Mouse (Mus musculus): ENCODE data around the gene Slc35f3.

The Slc35f3 gene

DNA sequence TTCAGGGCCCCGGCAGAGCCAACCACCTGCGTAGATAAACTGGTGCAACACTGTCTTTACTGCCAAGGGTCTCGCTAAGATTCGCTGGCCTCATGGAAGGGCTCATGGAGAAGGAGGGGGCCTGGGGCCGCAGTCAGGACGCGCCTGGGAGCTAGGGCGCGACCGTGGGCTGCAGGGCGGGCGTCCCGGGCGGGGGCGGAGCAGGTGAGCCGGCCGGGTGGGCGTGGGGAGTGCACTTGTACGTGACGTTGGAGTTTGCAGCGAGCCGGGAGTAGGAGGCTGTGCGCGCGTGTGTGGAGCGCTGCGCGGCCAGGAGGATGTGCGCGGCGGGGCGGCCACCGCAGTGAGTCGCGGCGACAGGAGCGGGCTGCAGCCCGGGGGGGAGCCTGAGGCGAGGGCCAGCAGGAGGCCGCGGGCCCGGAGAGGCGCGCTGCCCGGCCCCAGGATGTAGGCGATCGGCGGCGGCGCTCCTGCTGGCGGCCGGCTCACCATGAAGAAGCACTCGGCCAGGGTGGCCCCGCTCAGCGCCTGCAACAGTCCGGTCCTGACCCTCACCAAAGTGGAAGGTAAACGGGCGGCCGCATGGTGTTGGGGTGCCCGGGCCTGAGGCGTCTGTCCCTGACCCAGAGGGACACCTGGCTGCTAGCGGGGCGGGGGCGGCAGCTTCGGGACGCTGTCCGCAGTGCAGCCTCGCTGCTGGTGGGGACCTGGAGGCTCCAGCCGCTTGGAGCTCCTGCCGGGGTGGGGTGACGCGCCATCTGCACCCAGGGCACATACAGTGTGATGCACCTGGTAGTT, at the start of gene Slc35f3:
Gene Slc35f3, plus strand, starts transcription at position 263 of the 798 bp plus-strand sequence.
- DNase-seq = peak; percentile 8

DNA sequence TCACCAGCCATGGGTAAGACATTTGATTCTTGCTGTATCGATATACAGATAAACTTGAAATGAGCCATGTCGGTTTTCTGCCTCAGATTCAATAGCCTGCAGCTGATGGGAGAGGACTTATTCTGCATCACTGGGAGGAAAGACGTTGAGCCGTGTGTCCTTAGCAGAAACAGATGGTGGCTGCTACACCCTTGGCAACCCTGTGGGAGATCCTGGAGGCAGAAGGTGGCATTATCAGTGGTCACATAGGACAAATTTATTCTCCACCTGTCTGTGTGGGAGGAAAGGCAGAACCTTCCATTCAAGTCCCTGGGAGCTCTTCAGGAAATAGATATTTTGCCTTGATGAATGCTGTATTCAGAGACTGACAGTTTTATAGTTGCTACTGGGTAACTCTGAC, 47.9 kb upstream of the Slc35f3 start:
- no peak for DNase-seq

DNA sequence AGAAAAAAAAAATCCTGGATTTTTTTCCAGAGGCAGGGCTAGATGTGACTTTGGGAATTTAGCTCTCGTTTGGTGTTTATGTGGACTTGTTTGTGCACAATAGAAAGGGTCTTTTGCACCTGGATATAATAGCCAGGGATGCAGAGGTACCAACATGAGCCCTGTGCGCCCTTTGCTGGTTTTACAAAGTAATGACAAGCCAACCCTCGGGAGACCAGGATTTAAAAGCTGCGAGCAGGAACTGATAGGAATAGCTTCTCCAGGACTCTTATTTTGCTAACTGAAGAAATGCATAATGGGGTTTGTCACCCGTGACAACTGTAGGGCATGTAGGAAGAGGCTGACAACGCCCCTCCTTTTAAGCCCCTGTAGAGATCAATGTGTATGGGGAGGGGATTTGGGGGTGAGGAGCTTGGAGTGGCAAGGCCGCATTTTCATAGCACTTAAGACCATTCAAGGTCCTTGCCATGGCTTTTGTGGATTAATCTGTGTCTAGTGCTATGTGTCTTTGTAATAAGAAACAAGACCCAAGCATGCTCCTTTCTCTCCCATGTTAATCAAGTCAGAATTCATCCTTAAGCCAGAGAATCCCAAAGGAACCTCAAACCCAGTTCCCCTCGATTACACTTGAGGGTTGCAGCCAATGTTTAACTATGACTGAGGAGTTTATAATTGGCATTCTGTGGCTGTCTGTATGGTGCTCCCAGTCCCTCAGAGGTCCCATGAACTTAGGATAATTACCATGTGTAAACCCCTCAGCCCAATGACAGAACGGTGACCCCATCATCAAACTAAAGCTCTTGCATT, 41.6 kb upstream of the Slc35f3 start:
- DNase-seq = no peak

DNA sequence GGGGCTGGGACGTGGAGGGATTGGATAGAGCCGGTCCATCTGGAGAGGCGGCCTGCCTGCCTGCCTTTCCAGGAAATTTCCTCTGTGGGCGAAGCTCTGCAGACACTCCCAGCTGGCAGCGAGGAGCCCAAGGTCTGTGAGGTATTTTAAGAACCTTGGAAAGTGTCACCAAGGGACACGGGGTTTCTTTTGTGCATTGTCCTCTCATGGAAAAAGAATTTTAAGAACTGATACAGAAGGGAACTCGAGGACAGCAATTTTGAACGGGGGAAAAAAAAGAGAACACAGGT, 41.0 kb upstream of the Slc35f3 start:
- no peak for DNase-seq

DNA sequence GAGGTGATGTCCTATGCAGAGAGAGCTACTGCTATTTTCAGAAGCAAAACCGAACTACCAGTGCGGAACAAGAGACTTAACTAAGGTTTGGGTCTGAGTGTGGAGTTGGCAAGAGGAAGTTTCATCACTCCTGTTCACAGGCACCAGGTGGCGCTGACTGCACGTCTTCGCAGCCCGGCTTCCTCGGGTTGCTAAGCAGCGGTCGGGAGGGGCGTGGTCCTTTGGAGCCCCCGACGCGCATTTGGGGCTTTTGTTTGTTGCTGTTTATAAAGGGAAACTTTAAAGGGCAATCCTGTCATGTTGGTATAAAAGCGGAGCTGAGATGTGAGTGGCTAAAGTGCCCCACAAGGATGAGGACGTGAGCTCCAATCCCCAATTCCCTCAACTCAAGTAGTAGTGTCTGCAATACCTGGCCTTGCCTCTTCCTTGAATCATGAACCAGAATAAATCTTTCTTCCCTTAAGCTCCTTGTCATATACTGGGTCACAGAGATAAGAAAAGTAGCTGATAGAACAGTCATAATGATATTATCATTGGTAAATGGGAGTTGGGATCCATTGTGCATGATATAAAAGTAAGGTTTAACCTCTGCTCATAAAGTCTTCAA, 40.1 kb upstream of the Slc35f3 start:
- peak; percentile 33 for DNase-seq

DNA sequence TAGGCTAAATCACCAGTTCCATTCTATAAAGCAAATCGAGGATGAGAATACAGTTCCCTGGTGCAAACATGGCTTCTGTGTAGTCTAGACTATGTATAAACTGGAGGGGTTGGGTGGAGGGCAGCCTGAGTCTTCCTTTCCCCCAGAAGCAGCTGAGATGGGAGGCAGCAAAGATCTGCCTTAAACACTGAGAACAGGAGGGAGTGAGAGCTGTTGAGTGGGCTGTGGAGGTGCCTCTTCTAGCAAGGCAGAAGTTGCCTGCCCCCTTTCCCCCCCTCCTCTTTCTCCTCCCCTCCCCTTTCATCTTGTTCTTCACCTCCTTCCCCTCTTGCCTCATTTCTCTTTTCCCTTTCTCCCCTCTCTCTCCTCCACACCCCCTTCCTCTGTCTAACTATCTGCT, 33.2 kb upstream of the Slc35f3 start:
- no peak for DNase-seq

DNA sequence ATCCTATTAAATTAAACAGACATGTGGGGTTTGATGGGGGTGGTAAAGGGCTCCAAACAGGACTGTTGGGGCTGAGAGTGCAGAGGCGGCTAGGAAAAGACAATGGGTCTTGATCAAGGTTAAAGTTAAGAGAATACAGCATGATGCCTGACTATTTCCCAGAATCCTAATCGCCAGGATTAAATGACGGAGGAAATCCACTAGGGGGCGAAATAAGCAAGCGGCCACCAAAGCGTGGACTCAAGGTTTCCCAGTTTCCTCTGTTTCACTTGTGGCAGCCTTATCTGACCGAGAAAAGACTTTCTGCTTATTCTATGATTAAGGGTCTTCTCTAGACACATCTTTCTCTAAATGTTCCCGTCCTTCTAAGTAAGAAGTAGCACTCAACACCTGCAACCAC, 31.2 kb upstream of the Slc35f3 start:
- DNase-seq = peak; percentile 4

DNA sequence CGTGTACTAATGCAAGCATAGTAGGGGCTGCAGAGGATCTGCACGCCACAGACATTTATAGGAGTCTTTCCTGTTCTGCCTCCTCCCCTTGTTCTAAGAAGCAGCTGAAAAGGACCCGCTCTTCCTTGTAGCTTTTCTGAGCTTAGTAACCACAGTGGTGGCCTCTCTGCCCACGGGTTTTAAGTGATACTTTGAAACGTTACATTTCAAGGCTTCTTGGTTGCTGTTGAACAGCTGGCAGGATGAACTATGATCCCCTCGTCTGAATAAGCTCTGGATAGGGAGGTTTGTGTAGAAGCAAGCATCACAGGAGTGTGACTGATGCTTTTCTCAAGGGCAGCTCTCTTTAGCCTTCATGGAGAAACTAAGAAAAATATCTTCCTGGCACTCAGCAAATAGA, 28.6 kb upstream of the Slc35f3 start:
- no peak for DNase-seq

DNA sequence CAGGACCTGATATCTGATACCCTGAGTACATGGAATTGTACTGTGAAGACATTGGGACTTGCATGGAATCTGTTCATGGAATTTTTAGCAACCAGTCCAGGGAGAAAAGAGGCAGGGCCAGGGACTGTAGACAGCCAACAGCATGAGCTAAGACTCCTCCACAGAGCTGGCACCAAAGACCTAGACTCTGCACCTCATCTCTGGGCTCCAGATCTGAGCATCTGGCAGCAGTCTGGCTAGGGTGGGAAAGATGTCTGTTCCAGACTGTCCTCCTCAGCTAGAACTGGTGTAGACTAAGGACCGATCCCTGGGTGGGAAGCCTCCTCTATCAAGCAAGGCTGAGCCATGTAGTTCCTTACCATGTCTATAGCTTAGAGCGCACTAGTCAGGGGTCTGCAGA, 25.9 kb upstream of the Slc35f3 start:
- no peak for DNase-seq

DNA sequence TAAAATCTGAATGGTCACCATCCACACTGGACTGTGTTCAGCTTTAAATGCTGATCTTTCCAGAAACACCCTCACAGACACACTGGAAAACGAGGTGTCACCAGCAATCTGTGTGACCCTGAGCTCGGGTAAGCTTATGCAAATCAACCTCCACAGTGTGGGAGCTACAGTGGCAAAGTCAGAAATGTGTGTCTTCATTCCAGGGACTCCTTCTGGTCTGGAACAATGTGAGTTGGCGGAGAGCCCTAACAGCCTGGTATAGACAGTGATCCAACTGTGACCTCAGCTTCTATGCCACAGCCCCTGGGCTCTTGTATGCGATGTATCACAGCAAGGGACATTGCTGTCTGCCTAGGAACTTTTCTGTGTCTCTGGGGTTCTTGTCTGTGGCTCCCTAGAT, 25.3 kb upstream of the Slc35f3 start:
- DNase-seq = no peak

DNA sequence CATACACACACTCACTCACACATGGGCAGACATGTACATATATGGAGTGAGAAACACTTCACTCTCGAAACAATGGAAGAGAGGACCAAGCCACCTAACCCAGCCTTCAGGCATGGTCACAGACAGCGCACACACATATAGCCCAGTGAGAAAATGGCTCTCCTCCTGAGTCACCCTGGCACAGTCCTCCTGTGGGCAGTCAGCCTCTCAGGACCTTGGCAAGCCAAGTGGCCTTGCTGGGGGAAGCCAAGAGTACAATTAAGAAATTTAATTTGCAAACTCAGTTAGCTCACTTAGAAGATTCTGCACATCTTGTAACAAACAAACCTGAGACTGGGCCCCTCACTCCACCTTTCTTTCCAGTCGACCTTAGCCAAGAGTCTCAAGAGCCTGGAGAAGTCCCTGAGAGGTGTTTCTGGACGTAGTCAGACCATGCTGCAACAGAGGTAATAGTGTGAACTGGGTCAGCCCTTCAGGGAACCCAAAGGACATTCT, 23.4 kb upstream of the Slc35f3 start:
- DNase-seq = no peak

DNA sequence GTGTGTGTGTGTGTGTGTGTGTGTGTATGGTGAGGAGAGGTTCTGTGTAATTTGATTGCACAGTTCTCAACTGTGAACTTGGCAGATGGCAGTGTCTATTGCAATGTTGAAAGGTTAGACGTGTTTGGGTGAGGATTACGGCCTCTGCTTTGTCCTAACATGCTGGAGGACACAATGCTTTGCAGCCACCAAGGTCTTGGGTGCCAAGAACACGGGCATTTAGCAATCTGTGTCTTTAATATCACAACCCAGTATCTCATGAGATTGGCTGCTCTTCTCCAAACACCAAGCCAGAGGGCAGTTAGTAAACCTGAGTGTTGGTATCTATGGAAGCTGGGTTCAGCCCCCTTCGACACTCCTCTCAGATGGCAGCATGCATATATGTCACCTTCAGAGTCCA, 22.5 kb upstream of the Slc35f3 start:
- no peak for DNase-seq

DNA sequence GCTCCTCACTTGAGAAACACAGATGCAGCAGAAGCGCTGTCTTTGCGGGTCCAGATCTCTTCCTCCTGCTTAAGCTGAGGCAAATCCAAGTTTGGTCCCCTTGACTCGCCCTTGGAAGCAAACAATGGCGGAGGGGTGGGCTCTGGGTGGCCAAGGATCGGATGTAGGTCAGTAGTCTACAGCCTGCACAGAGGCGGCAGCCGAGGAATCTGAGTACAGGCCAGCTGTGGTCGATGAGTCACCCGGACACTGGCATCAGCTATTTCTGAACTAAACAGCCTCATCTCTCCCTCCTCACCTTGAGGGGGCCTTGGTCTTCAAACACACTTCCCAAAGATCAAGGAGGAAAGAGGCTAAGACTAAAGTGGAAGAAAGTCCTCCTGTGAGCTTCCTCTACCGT, 6.4 kb upstream of the Slc35f3 start:
- DNase-seq = no peak

DNA sequence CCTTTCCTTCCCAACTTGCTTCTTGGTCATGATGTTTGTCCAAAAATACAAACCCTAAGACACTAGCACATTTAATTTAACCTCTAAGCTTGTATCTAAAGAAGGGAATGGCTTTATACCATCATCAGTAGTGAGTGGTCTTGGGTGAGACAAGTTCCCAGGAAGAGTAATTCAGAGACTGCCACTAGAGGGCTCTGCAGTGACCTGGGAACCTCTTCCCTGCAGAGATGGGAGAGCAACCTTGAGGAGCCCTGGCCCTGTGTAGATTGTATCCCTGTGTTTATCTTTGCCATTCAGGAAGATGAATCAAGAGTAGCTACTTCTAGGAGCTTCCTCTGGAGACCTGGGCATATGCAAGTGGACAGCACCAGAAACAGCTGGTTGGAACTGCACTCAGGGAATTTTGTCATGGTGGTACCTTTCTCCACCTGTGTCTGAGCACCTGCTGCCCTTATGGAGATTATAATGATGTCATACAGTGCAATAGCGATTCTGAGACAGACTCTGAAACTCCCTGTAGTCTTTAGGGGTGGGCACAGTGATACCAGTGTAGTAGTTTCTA, 993 bp upstream of the Slc35f3 start:
- DNase-seq = peak; percentile 11

DNA sequence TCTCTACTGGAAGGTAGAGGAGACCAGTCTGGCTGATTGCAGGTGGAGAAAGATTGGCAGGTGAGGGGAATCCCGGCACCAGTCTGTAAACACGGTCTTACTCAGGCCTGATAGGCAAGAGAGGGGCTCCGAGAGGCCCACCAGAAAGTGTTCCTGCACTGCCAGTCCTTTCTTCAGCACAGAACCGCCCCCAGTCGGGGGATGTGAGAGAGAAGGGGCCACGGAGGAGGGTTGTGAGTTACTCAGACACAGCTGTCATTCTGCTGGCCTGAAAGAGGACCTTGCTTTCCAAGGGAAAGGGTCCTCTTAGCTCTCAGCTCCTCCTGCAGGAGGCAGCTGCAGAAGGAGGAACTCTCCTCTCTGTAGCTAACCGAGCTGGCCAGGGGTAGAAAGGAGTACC, 975 bp downstream of the Slc35f3 start:
- no peak for DNase-seq

DNA sequence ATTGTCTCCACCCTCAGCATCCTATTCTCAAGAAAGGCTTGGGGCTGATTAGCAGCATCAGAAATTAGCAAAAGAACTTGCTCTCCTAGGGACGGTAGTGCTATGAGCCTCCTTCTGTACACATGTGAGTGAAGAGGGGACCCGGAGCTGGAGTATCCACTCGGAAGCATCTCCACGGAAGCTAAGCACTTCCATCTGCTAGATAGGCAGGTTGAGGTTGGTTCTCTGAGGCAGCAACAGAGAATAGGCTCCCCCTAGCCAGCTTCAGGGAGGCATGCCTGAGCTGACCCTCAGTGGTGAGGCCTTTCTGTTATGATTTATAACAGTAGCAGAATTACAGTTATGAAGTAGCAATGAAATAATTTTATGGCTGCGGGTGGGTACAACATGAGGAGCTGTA, 2.0 kb downstream of the Slc35f3 start:
- no peak for DNase-seq

DNA sequence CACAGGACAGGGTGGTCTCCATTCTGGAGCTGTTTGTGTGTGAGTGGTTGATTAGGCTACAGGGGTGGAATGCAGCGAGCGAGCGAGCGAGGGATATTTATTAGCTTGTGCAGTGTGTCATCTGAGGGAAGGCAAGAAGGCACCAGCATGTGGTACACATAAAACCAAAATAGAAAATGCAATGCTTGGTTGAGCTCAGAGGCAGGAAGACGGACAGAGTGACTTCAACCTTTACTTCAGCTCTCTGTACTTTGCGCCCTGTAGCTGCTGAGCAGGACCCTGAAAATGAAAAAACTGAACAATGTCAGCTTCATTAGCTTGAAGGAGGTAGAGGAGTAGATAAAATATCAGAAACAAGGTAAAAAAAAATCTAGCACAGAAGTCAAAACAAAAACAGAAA, 3.2 kb downstream of the Slc35f3 start:
- DNase-seq = no peak

DNA sequence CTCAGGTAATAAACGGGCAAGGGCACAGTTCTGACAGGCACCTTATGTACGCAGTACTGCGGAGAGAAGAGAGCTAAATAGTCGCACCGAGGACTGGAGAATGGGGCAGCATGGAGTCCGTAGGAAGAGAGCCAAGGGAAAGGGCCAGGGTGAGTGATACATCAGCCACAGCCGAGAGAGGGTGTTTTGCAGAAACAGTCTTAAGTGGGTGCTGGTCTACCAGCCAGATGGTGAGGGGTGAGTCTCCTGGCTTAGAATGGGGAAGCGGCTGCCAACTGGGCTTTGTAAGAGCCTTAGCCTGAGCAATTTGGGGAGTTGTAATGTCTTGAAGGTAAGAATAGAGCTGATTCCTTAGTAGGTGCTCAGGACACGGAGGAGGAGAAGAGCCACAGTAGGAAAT, 8.8 kb downstream of the Slc35f3 start:
- no peak for DNase-seq

DNA sequence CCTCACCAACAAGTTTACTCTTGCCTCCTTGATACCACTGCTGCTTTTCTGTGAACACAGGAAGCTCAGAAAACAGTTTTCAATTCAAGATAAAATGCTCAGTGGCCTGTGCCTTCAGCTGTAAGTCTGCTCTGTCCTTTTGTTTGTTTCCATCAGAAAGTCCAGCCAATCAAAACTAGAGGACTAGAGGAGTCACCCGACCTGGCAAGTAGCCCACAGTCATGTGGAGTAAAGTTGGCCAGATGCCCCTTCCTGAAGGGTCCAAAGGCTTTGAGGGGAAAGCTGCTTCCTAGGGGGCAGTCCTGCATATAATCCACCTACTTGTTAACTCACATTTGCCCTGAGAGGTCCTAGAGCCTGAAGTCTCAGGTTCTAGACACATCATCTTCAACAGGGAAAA, 10.7 kb downstream of the Slc35f3 start:
- peak; percentile 25 for DNase-seq

DNA sequence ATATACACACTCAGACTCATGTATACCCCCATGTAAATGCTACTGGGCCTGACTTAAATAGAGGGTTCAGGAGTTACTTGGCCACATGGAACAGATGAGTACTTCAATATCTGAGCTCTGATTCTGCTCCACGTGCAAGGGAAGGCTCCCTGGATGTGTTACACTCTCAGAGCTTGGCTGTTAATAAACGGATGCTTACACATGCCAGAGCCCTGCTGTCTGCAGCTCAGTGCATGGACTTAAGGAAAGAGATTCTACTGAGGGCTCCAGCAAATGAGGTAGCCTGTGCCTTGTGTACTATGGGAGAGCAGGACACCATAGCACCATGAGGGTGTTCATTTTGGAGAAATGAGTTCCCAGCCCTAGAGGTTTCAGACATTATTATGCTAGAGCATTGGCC, 26.6 kb downstream of the Slc35f3 start:
- no peak for DNase-seq

DNA sequence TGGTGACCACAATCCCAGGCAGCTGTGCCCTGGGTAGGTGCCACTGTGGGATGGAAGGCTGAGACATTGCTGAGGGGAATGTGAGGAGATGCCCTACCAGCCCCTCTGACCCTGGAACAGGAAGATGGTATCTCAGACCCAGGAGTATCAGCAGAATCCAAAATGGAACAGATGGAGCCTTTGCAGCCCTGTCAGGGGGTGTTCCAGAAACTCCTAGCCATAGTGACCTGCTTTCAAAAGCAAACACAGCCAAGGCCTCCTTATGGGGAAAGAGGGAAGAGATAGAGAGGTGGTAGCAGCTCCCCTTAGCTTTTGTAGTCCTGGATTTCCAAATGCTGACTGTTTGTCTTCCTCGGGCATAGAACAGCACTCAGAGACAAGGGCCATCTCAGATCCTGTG, 27.8 kb downstream of the Slc35f3 start:
- no peak for DNase-seq

DNA sequence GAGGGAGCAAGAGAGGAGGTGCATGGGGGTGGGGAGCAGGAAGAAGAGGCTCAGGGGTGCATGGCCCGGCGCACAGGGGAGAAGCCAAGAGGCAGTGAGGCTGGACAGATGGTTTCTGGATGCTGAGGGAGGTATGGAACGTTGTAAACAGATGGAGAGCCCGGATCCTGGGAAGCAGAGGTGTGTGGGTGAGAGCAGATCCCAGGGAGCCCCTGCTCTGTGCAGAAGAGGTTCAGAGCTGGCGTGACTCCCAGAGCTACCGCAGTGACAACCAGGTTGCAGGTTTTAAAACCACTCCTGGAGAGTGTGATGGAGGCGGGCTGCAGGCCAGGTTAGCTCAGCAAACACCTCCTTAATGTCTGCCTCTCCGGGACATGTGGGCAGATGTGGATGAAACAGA, 28.4 kb downstream of the Slc35f3 start:
- DNase-seq = no peak

DNA sequence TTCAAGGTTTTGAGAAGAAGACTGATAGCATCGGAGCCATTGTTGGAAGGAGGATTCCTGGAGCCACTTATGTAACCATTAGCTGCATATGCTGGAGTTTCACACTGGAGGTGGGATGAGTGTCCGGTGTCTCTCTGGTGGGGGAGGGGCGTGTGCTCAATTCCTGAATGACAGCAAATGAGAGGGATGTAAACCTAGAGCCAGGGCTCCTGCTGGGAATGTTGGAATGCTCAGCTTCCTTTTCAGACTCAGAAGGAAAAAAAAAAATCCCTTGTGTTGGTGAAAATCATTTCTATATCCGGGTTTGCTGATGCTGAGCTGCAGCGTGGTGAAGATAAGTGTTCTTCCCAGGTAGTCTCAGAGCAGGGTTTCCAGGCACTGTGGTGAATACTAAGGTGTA, 29.4 kb downstream of the Slc35f3 start:
- no peak for DNase-seq

DNA sequence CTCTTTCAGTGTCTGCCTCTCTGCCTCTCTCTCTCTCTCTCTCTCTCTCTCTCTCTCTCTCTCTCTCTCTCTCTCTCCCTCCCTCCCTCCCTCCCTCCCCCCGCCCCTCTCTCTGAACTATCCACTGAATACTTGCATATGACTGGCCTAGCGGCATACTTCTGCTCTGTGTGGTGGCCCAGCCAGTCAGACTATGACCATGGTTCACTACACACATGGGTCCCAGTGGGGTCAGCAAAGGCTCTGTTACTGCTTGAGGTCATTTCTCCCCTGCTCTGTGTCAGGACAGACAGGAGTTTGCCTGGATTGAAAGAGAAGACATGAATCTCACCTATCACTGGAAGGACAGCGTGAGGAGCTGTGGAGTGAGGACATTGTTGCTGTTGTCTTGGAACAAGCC, 40.5 kb downstream of the Slc35f3 start:
- no peak for DNase-seq
